Mouse (Mus musculus) forebrain, embryonic 12.5 days (tissue): ENCODE data around the gene Msh4. TPM values are rescaled to one million over a fixed set of nuclear protein-coding genes. Genes with fewer than 3 reads are reported as not detected.

Experiments
- ATAC-seq: fragments of 200-750 bp; cut with Nextera tagmentation; 2 replicates; pipeline ENCODE4 v1.8.0; 2017; ENCODE audit warnings: moderate TSS enrichment; ENCODE audit not compliant: low FRiP score
- H3K27ac ChIP-seq: fragments of 300-500 bp; sonication (generic); 2 replicates; pipeline ENCODE4 v1.5.1; 2016; ENCODE audit warnings: mild to moderate bottlenecking
- H3K27me3 ChIP-seq: fragments of 300-500 bp; sonication (generic); 2 replicates; pipeline ENCODE4 v1.6.1; 2016; ENCODE audit warnings: mild to moderate bottlenecking
- H3K36me3 ChIP-seq: fragments of 300-500 bp; sonication (generic); replicated peaks from 2 replicates; pipeline ENCODE4 v1.6.1; 2016; ENCODE audit warnings: mild to moderate bottlenecking
- H3K4me1 ChIP-seq: fragments of 300-500 bp; sonication (generic); 2 replicates; pipeline ENCODE4 v1.6.1; 2016
- H3K4me2 ChIP-seq: fragments of 300-500 bp; sonication (generic); 2 replicates; pipeline ENCODE4 v1.6.1; 2016; ENCODE audit warnings: mild to moderate bottlenecking, moderate library complexity
- H3K4me3 ChIP-seq: fragments of 300-500 bp; sonication (generic); replicated peaks from 2 replicates; pipeline ENCODE4 v1.5.1; 2016; ENCODE audit warnings: mild to moderate bottlenecking
- H3K9ac ChIP-seq: fragments of 300-500 bp; sonication (generic); 2 replicates; pipeline ENCODE4 v1.6.1; 2016; ENCODE audit warnings: mild to moderate bottlenecking
- H3K9me3 ChIP-seq: fragments of 300-500 bp; sonication (generic); 2 replicates; pipeline ENCODE4 v1.6.1; 2016
- WGBS: fragments of 180-500 bp; shearing (Covaris S2); methylation state at CpG from one replicate; pipeline ENCODE4 v1.1.7; 2016; 5-methylcytosine and 5-hydroxymethylcytosine counted together
- polyA plus RNA-seq: library from polyadenylated mRNA; unstranded; fragments of >200 nt; fragmentation: Nextera tagmentation; extraction: Ambion mirVana; gene quantifications from 2 replicates; pipeline ENCODE4 v1.2.1, GENCODE M21; 2016

The Msh4 gene
- polyA plus RNA-seq, 1 experiment from 2014 or later: 0.15 TPM

- no peaks in the 10 kb centered on the region for H3K27me3 ChIP-seq
- peaks cover 71% of the 10 kb centered on the region for H3K36me3 ChIP-seq
- no peaks in the 10 kb centered on the region for H3K9me3 ChIP-seq
- H3K27ac ChIP-seq: no peak overlapping the region
- peak; percentile 28; the same call in 1 of the 2 replicates for ATAC-seq
- 87% methylated on average over 49 of the region's 49 CpGs for WGBS
- peaks cover 29% of the 10 kb centered on the region for H3K4me1 ChIP-seq
- H3K4me2 ChIP-seq: no peak overlapping the region
- no peak overlapping the region for H3K4me3 ChIP-seq
- no peak overlapping the region for H3K9ac ChIP-seq
These were observed 445 bp downstream of the Msh4 start for GRCm38 (mm10) chr3:153905251-153906135.

GRCm38 (mm10) chr3:153904586-153904985, 1.4 kb downstream of the Msh4 start:
- Histone ChIP-seq H3K27ac (no peak overlapping the region), H3K27me3 (no peaks in the 10 kb centered on the region), H3K4me2 (no peak overlapping the region), H3K4me1 (peaks cover 20% of the 10 kb centered on the region), H3K36me3 (peaks cover 62% of the 10 kb centered on the region), H3K9ac (no peak overlapping the region), H3K4me3 (no peak overlapping the region), H3K9me3 (no peaks in the 10 kb centered on the region)
- peak; percentile 47; the same call in 1 of the 2 replicates for ATAC-seq
- 64% methylated on average over 6 of the region's 6 CpGs for WGBS

DNA sequence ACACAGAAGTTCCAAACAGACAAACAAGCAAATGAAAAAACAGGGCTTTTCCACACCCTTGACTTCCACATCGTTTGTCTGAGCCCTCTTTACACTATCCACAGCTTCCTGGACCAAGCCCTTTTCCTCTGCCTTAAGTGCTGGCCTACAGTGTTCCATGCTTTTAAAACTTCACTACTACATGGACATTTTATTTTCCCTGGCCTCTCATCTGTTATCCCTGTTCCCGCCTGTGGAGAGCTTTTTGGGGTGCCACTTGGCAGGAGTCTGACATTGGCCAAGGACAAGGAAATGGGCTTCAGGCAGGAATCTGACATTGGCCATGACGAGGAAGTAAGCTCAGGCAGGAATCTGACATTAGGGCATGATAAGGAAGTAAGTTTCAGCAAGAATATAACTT, 3.3 kb downstream of the Msh4 start:
- peaks cover 42% of the 10 kb centered on the region for H3K36me3 ChIP-seq
- 0 out of 2 replicates have a peak overlapping the region, but pooled peaks have one; percentile 14 for H3K27ac ChIP-seq
- no peaks in the 10 kb centered on the region for H3K9me3 ChIP-seq
- H3K4me2 ChIP-seq: no peak overlapping the region
- H3K9ac ChIP-seq: no peak overlapping the region
- H3K4me1 ChIP-seq: 0 out of 2 replicates have a peak, but pooled peaks cover 2% of the 10 kb centered on the region
- ATAC-seq: no peak
- no peak overlapping the region for H3K4me3 ChIP-seq
- H3K27me3 ChIP-seq: no peaks in the 10 kb centered on the region
- 76% methylated on average over 3 of the region's 3 CpGs for WGBS

DNA sequence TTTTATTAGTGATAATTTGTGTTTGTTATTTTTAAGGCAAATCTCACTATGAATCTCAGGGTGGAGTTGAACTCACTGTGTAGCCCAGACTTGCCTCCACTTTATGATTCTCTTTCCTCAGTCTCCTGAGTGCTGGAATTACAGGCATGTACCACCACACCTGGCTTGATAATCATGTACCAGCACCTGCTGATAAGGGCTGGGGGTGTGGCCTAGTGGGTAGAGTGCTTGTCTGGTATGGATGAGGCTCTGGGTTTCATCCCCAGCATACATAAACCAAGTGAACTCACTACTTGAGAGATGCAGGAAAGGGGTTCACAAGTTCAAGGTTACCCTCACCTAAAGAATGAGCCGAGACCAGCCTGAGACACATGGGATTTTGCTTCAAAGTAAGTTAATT, 4.0 kb downstream of the Msh4 start:
- H3K9me3 ChIP-seq: no peaks in the 10 kb centered on the region
- no peak overlapping the region for H3K4me3 ChIP-seq
- H3K27me3 ChIP-seq: no peaks in the 10 kb centered on the region
- WGBS: 90% methylated on average over 1 of the region's 1 CpGs
- H3K9ac ChIP-seq: no peak overlapping the region
- H3K4me2 ChIP-seq: no peak overlapping the region
- H3K4me1 ChIP-seq: no peaks in the 10 kb centered on the region
- H3K27ac ChIP-seq: no peak overlapping the region
- H3K36me3 ChIP-seq: peaks cover 35% of the 10 kb centered on the region
- no peak for ATAC-seq

DNA sequence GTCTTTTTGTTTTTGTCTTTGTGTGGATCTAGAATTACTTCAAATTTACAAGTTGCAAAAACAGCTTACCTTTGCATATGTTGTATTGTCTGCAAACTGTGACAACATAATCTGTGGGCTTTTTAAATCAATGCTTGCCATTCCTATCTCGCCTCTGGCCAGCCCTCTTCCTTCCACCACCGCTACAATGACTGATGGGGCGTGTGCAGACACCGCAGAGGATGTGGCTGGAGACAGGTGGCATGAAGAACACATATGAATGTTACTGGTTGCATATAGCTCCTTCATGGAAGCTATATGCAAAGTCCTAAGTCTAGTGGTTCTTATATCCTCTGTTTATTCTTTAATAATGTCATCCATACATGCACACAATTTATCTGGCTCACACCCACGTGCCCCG, 8.7 kb downstream of the Msh4 start:
- Histone ChIP-seq H3K27ac (no peak overlapping the region), H3K4me2 (no peak overlapping the region), H3K4me3 (no peak overlapping the region), H3K9ac (no peak overlapping the region), H3K4me1 (no peaks in the 10 kb centered on the region), H3K36me3 (no peaks in the 10 kb centered on the region), H3K27me3 (no peaks in the 10 kb centered on the region), H3K9me3 (no peaks in the 10 kb centered on the region)
- no peak for ATAC-seq
- WGBS: 79% methylated on average over 6 of the region's 6 CpGs

- Histone ChIP-seq H3K4me3 (no peak overlapping the region), H3K36me3 (no peaks in the 10 kb centered on the region), H3K4me2 (no peak overlapping the region), H3K9me3 (no peaks in the 10 kb centered on the region), H3K27ac (no peak overlapping the region), H3K27me3 (no peaks in the 10 kb centered on the region), H3K9ac (no peak overlapping the region), H3K4me1 (no peaks in the 10 kb centered on the region)
- 92% methylated on average over 3 of the region's 3 CpGs for WGBS
- no peak for ATAC-seq
These were observed 10.5 kb downstream of the Msh4 start for GRCm38 (mm10) chr3:153895454-153895853.

- Histone ChIP-seq H3K27ac (no peak overlapping the region), H3K9ac (no peak overlapping the region), H3K4me1 (no peaks in the 10 kb centered on the region), H3K9me3 (no peaks in the 10 kb centered on the region), H3K27me3 (no peaks in the 10 kb centered on the region), H3K36me3 (no peaks in the 10 kb centered on the region), H3K4me2 (no peak overlapping the region), H3K4me3 (no peak overlapping the region)
- WGBS: 84% methylated on average over 8 of the region's 8 CpGs
- ATAC-seq: no peak
These were observed 16.7 kb downstream of the Msh4 start for GRCm38 (mm10) chr3:153889188-153889781.

GRCm38 (mm10) chr3:153888141-153888540, 17.8 kb downstream of the Msh4 start:
- 89% methylated on average over 6 of the region's 6 CpGs for WGBS
- no peaks in the 10 kb centered on the region for H3K4me1 ChIP-seq
- H3K9ac ChIP-seq: no peak overlapping the region
- H3K27ac ChIP-seq: no peak overlapping the region
- no peaks in the 10 kb centered on the region for H3K27me3 ChIP-seq
- no peak overlapping the region for H3K4me3 ChIP-seq
- H3K36me3 ChIP-seq: no peaks in the 10 kb centered on the region
- no peaks in the 10 kb centered on the region for H3K9me3 ChIP-seq
- ATAC-seq: no peak
- H3K4me2 ChIP-seq: no peak overlapping the region

DNA sequence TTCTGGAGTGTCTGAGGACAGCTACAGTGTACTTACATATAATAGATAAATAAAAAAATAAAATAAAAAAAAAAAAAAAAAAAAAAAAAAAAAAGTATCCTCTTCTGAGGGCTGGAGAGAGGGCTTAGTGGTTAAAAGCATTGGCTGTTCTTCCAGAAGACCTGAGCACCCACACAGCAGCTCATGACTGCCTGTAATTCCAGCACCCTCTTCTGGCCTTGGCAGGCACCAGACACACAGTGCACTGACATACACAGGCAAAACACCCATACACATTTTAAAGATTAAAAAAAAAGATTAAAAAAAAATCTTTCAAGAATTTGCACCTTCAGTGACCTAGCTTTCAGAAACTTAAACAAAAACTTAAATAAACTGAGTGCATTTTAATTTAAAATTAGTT, 19.6 kb downstream of the Msh4 start:
- Histone ChIP-seq H3K4me3 (no peak overlapping the region), H3K9ac (no peak overlapping the region), H3K27ac (no peak overlapping the region), H3K4me1 (no peaks in the 10 kb centered on the region), H3K4me2 (no peak overlapping the region), H3K27me3 (no peaks in the 10 kb centered on the region), H3K36me3 (no peaks in the 10 kb centered on the region), H3K9me3 (no peaks in the 10 kb centered on the region)
- no peak for ATAC-seq

DNA sequence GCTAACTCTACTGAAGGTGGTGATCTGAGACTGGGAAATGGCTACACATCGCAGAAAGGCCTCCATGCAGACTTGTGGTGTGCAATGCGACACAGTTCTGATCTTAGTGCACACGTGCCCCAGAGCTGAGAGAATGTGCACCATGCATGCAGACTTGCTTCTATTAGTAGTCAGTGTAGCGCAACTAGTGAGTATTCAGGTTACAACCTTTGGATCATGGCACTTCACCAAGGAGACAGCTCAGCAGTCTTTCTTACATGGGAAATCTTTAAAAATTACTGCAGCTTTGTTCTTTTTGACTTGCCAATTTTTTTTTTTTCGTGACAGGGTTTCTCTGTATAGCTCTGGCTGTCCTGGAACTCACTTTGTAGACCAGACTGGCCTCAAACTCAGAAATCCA, 34.5 kb downstream of the Msh4 start:
- ATAC-seq: no peak
- H3K9ac ChIP-seq: no peak overlapping the region
- WGBS: 86% methylated on average over 5 of the region's 5 CpGs
- no peaks in the 10 kb centered on the region for H3K27me3 ChIP-seq
- no peaks in the 10 kb centered on the region for H3K9me3 ChIP-seq
- H3K4me1 ChIP-seq: no peaks in the 10 kb centered on the region
- H3K4me3 ChIP-seq: no peak overlapping the region
- H3K4me2 ChIP-seq: no peak overlapping the region
- no peaks in the 10 kb centered on the region for H3K36me3 ChIP-seq
- H3K27ac ChIP-seq: no peak overlapping the region

DNA sequence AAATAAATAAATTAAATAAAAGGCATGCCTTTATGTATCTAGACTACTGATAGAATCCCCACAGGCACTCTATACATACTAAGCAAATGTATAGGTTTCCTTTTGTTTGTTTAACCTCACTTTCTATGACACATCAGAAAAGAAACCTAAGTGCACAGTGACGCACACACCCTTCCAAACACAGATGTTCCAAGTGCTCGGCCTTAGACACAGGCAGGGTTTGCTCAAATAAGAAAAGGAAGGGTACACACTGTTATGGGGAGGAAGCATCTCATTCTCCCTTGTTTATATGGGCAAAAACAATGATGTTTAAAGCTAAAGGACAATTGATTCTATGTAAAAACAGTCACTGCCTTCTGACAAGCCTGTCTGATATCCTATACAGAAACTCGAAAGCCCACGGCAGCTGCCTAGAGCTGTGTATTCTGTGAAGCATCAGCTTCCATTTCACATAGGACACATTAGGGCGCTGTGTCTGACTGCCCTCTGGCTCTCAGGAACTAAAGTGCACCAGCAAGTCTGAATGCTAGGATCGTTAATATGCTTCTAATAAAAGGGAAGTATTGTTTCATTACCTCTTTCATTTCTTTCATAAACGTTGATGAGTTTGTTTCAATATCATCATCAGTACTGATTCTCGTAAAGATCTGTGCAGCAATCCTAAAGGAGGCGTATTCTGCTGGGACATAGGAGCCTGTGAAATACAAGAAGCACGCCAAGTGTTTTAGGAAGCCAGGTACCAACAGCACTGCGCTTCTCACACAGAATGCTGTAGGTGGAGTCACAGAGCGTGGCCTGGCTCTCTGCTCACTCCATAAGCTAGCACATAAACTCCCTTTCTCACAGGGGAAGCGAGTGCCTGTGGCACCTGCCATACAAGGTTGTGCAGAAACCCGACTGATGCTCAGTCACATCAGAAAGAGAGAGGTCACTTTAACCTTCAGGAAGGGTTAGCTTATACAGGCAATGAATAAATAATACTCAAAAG, 38.5 kb downstream of the Msh4 start:
- Histone ChIP-seq H3K4me2 (no peak overlapping the region), H3K27ac (no peak overlapping the region), H3K9me3 (no peaks in the 10 kb centered on the region), H3K9ac (no peak overlapping the region), H3K4me3 (no peak overlapping the region), H3K27me3 (no peaks in the 10 kb centered on the region), H3K36me3 (no peaks in the 10 kb centered on the region), H3K4me1 (no peaks in the 10 kb centered on the region)
- ATAC-seq: no peak
- WGBS: 64% methylated on average over 14 of the region's 14 CpGs
